Mouse (Mus musculus) liver, adult 2 months (tissue): ENCODE measurements around the gene Tmtc4.

Source experiments
- CTCF ChIP-seq: fragments of 200-500 bp; IDR thresholded peaks from 2 replicates; pipeline ENCODE4 v1.5.1; 2011; ENCODE audit warnings: low read depth, low read length, control low read depth
- POLR2A ChIP-seq: fragments of 200-500 bp; IDR thresholded peaks from 2 replicates; pipeline ENCODE4 v1.6.1; 2011; ENCODE audit warnings: low read length, control low read depth; ENCODE audit not compliant: insufficient read depth; ENCODE audit errors: extremely low read depth

DNA sequence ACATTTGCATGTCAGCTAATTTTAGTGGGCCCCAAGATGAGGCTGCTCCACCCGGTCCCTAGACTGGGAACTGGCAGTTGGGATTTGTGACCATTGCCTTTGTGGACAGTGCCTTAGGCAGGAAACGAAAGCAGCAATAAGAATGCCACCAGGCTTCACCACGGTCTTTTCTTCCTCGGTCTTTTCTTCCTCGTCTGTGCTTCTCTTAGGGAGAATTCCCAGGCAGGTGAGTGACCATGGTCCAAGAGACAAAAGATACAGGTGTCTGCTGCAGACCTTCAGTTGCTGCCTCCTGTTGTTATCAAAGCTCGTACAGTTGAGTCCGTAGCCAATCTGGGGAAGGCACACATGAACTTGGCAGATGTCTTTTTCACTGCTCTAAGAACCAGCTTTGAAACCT is 103.5 kb downstream of the Tmtc4 start:
- no peak for TF ChIP-seq POLR2A
- TF ChIP-seq CTCF, result no peak
